Mouse (Mus musculus) mouse trophoblast stem cell (cell line): ENCODE measurements around the gene 2010111I01Rik.

Experiments
- in situ Hi-C, 2 experiments: fragments of 300-500 bp; cut with MseI, MboI; formaldehyde crosslinking; loops; 2 replicates in 1 of 2; 3 replicates in 1 of 2; pipeline ENCODE4 v1.15.1; 2025

2010111I01Rik gene

GRCm38 (mm10) chr13:63023243-63024217, 58.8 kb downstream of the 2010111I01Rik start:
- in situ Hi-C loops = no loop called here

GRCm38 (mm10) chr13:63030023-63030422, 65.3 kb downstream of the 2010111I01Rik start:
- in situ Hi-C loops = no loop called here

- in situ Hi-C loops = no loop called here
Observed at GRCm38 (mm10) chr13:63031244-63031643, 66.6 kb downstream of the 2010111I01Rik start.

- in situ Hi-C loops = no loop called here
Observed at GRCm38 (mm10) chr13:63032304-63032830, 67.7 kb downstream of the 2010111I01Rik start.

GRCm38 (mm10) chr13:63032958-63033357, 68.3 kb downstream of the 2010111I01Rik start:
- in situ Hi-C loops = no loop called here

GRCm38 (mm10) chr13:63033364-63033763, 68.7 kb downstream of the 2010111I01Rik start:
- in situ Hi-C loops = no loop called here

GRCm38 (mm10) chr13:63034666-63035065, 70.0 kb downstream of the 2010111I01Rik start:
- in situ Hi-C loops = no loop called here

GRCm38 (mm10) chr13:63037906-63038305, 73.2 kb downstream of the 2010111I01Rik start:
- in situ Hi-C loops = no loop called here

GRCm38 (mm10) chr13:63038415-63038814, 73.7 kb downstream of the 2010111I01Rik start:
- in situ Hi-C loops = no loop called here

- in situ Hi-C loops = no loop called here
Observed at GRCm38 (mm10) chr13:63038871-63039270, 74.2 kb downstream of the 2010111I01Rik start.

GRCm38 (mm10) chr13:63039326-63039725, 74.6 kb downstream of the 2010111I01Rik start:
- in situ Hi-C loops = no loop called here

- in situ Hi-C loops = loop anchor here in 1 of 2 experiments (10.0 kb wide), 1 partner anchor 115 kb away; no protein-coding TSS in a partner anchor
Observed at GRCm38 (mm10) chr13:63039848-63040247, 75.2 kb downstream of the 2010111I01Rik start.

GRCm38 (mm10) chr13:63045504-63046205, 81.0 kb downstream of the 2010111I01Rik start:
- in situ Hi-C loops = loop anchor here (5.0 to 10.0 kb wide), 2 partner anchors 121 to 287 kb away; no protein-coding TSS in a partner anchor

- in situ Hi-C loops = loop anchor here (5.0 to 10.0 kb wide), 2 partner anchors 122 to 286 kb away; no protein-coding TSS in a partner anchor
Observed at GRCm38 (mm10) chr13:63046206-63047020, 81.7 kb downstream of the 2010111I01Rik start.

GRCm38 (mm10) chr13:63063706-63064105, 99.0 kb downstream of the 2010111I01Rik start:
- in situ Hi-C loops = no loop called here

- in situ Hi-C loops = no loop called here
Observed at GRCm38 (mm10) chr13:63066607-63067006, 101.9 kb downstream of the 2010111I01Rik start.

- in situ Hi-C loops = no loop called here
Observed at GRCm38 (mm10) chr13:63068371-63069136, 103.9 kb downstream of the 2010111I01Rik start.

- in situ Hi-C loops = no loop called here
Observed at GRCm38 (mm10) chr13:63071874-63072273, 107.2 kb downstream of the 2010111I01Rik start.

- in situ Hi-C loops = no loop called here
Observed at GRCm38 (mm10) chr13:63072376-63072775, 107.7 kb downstream of the 2010111I01Rik start.
